ENCODE assay signal across 14 mouse cellular contexts in genomic region chr14:78434126-78434525, GRCm38 (mm10).
DNase-seq lines count a peak whose midpoint lies in the region; ATAC-seq and TF ChIP-seq lines count a peak whose summit lies in the region.
"Had no signal": no experiment of that assay in that cellular context is flagged by ENCODE, and none has a peak within 500 bp of the region (broad histone marks: within the 10 kb centered on the region; RNA-seq: fewer than 3 reads in every experiment).

No protein-coding gene starts in this region.

- no peaks in the 10 kb centered on the region for H3K36me3 ChIP-seq in heart, embryonic 16.5 days (ENCODE audit: control insufficient read depth, insufficient read depth)
- H3K36me3 ChIP-seq in liver, postnatal 0 days (replicated peaks; ENCODE audit: insufficient read depth, low read length) = no peaks in the 10 kb centered on the region
- H3K36me3 ChIP-seq in liver, embryonic 12.5 days = no peaks in the 10 kb centered on the region
- H3K36me3 ChIP-seq in hindbrain, embryonic 16.5 days (ENCODE audit: control insufficient read depth, insufficient read depth, low read length) = no peaks in the 10 kb centered on the region
- H3K36me3 ChIP-seq: heart, embryonic 13.5 days; hindbrain, embryonic 15.5 days; limb, embryonic 13.5 days had no signal

- no peak for TF ChIP-seq POLR2A in bone marrow, adult 2 months (IDR thresholded peaks at IDR 0.05; ENCODE audit: borderline replicate concordance, control insufficient read depth, low read depth, low read length)

- H3K4me1 ChIP-seq in heart, embryonic 16.5 days (ENCODE audit: control insufficient read depth, insufficient read depth, low read length) = no peaks in the 10 kb centered on the region
- peaks cover 21% of the 10 kb centered on the region for H3K4me1 ChIP-seq in liver, postnatal 0 days (ENCODE audit: insufficient read depth)
- H3K4me1 ChIP-seq in liver, embryonic 12.5 days = peaks cover 13% of the 10 kb centered on the region
- peaks cover 5% of the 10 kb centered on the region for H3K4me1 ChIP-seq in bone marrow, adult 2 months (ENCODE audit: control insufficient read depth, insufficient read depth, low read length)
- no peaks in the 10 kb centered on the region; the same call in 1 of the 2 replicates for H3K4me1 ChIP-seq in hindbrain, embryonic 16.5 days (ENCODE audit: control insufficient read depth, insufficient read depth, low read depth, low read length)
- H3K4me1 ChIP-seq: hindbrain, embryonic 15.5 days had no signal

- TF ChIP-seq EP300 in liver, postnatal 0 days (IDR thresholded peaks at IDR 0.05; ENCODE audit: low read depth) = no peak

- no peak overlapping the region for H3K9ac ChIP-seq in heart, embryonic 16.5 days (ENCODE audit: low read length)
- H3K9ac ChIP-seq in liver, postnatal 0 days (replicated peaks) = no peak overlapping the region
- no peak overlapping the region for H3K9ac ChIP-seq in liver, embryonic 12.5 days
- H3K9ac ChIP-seq in hindbrain, embryonic 16.5 days (ENCODE audit: low read depth, low read length) = no peak overlapping the region
- H3K9ac ChIP-seq: heart, embryonic 13.5 days; hindbrain, embryonic 15.5 days; limb, embryonic 13.5 days had no signal

- no peak for DNase-seq in heart, adult 11 months
- no peak for DNase-seq in liver, postnatal 0 days
- peak; percentile 63 for DNase-seq in thymus, postnatal 14 days
- no peak for DNase-seq in urinary bladder, postnatal 4 days (ENCODE audit: low spot score in 2 of 2)
- DNase-seq: adrenal gland, adult 8-10 months; B cell, adult 2 months; lung, postnatal 36 days had no signal

- no peaks in the 10 kb centered on the region for H3K9me3 ChIP-seq in heart, embryonic 16.5 days (replicated peaks; ENCODE audit: control insufficient read depth, low read length)
- H3K9me3 ChIP-seq in liver, postnatal 0 days (ENCODE audit: low read length) = no peaks in the 10 kb centered on the region
- H3K9me3 ChIP-seq in liver, embryonic 12.5 days (replicated peaks) = no peaks in the 10 kb centered on the region
- H3K9me3 ChIP-seq in hindbrain, embryonic 16.5 days (ENCODE audit: control insufficient read depth, low read length) = no peaks in the 10 kb centered on the region
- H3K9me3 ChIP-seq: hindbrain, embryonic 15.5 days; limb, embryonic 13.5 days had no signal

- H3K4me2 ChIP-seq in heart, embryonic 16.5 days (ENCODE audit: low read depth, low read length) = no peak overlapping the region
- no peak overlapping the region for H3K4me2 ChIP-seq in liver, postnatal 0 days (ENCODE audit: low read depth, low read length)
- H3K4me2 ChIP-seq in liver, embryonic 12.5 days = no peak overlapping the region
- no peak overlapping the region for H3K4me2 ChIP-seq in hindbrain, embryonic 16.5 days (ENCODE audit: low read length)
- H3K4me2 ChIP-seq: heart, embryonic 13.5 days; hindbrain, embryonic 15.5 days; limb, embryonic 13.5 days had no signal

- H3K27ac ChIP-seq in heart, embryonic 16.5 days (ENCODE audit: low read length) = no peak overlapping the region
- no peak overlapping the region for H3K27ac ChIP-seq in liver, postnatal 0 days (ENCODE audit: low read depth)
- no peak overlapping the region for H3K27ac ChIP-seq in liver, embryonic 12.5 days
- H3K27ac ChIP-seq in bone marrow, adult 2 months (ENCODE audit: control insufficient read depth, insufficient read depth, low read depth, low read length, poor library complexity) = no peak overlapping the region
- no peak overlapping the region for H3K27ac ChIP-seq in hindbrain, embryonic 16.5 days (ENCODE audit: low read depth, low read length)
- H3K27ac ChIP-seq: heart, embryonic 13.5 days; hindbrain, embryonic 15.5 days; limb, embryonic 13.5 days had no signal

- 83% methylated on average over 4 of the region's 4 CpGs for WGBS in heart, embryonic 16.5 days
- WGBS in liver, postnatal 0 days (ENCODE audit: insufficient replicate concordance) = 79% methylated on average over 4 of the region's 4 CpGs
- WGBS in liver, embryonic 12.5 days (ENCODE audit: insufficient replicate concordance) = 79% methylated on average over 4 of the region's 4 CpGs
- 55% methylated on average over 4 of the region's 4 CpGs for WGBS in bone marrow, adult 2 months
- 95% methylated on average over 4 of the region's 4 CpGs for WGBS in hindbrain, embryonic 16.5 days

- ATAC-seq in heart, embryonic 16.5 days (replicated peaks; ENCODE audit: extremely low read depth, insufficient read depth, low FRiP score) = peak; percentile 38; the same call in 1 of the 2 replicates
- ATAC-seq in liver, postnatal 0 days = no peak
- no peak for ATAC-seq in liver, embryonic 12.5 days
- ATAC-seq in hindbrain, embryonic 16.5 days = no peak

- H3K27me3 ChIP-seq in heart, embryonic 16.5 days (ENCODE audit: control insufficient read depth, insufficient read depth, low read length) = no peaks in the 10 kb centered on the region
- H3K27me3 ChIP-seq in liver, postnatal 0 days (ENCODE audit: insufficient read depth, low read length) = no peaks in the 10 kb centered on the region
- no peaks in the 10 kb centered on the region for H3K27me3 ChIP-seq in liver, embryonic 12.5 days (replicated peaks)
- no peaks in the 10 kb centered on the region for H3K27me3 ChIP-seq in hindbrain, embryonic 16.5 days (replicated peaks; ENCODE audit: control insufficient read depth, insufficient read depth, low read length)
- H3K27me3 ChIP-seq: heart, embryonic 13.5 days; hindbrain, embryonic 15.5 days; limb, embryonic 13.5 days had no signal

- H3K4me3 ChIP-seq in heart, embryonic 16.5 days (ENCODE audit: low read length) = no peak overlapping the region
- no peak overlapping the region for H3K4me3 ChIP-seq in liver, postnatal 0 days (ENCODE audit: low read depth, low read length)
- H3K4me3 ChIP-seq in liver, embryonic 12.5 days = no peak overlapping the region
- no peak overlapping the region for H3K4me3 ChIP-seq in bone marrow, adult 2 months (replicated peaks; ENCODE audit: control insufficient read depth, low read depth, low read length)
- H3K4me3 ChIP-seq in hindbrain, embryonic 16.5 days (ENCODE audit: low read length) = no peak overlapping the region
- H3K4me3 ChIP-seq: heart, embryonic 13.5 days; hindbrain, embryonic 15.5 days; limb, embryonic 13.5 days had no signal

- peak; percentile 40 for TF ChIP-seq CTCF in liver, postnatal 0 days (IDR thresholded peaks at IDR 0.05; ENCODE audit: low read depth)
- peak; percentile 29; the same call in 1 of the 2 replicates for TF ChIP-seq CTCF in bone marrow, adult 2 months (IDR thresholded peaks at IDR 0.05; ENCODE audit: control insufficient read depth, insufficient read depth, low read length)
